ENCODE assay signal across 14 mouse cellular contexts in genomic region chr10:95525871-95526270, GRCm38 (mm10).
"Had no signal": no experiment of that assay in that cellular context is flagged by ENCODE, and none has a peak within 500 bp of the region (broad histone marks: within the 10 kb centered on the region; RNA-seq: fewer than 3 reads in every experiment).

No protein-coding gene starts in this region.

- ATAC-seq: liver, embryonic 12.5 days; midbrain, embryonic 16.5 days had no signal

- H3K4me2 ChIP-seq: liver, embryonic 12.5 days; neural tube, embryonic 12.5 days; stomach, embryonic 15.5 days had no signal

- H3K4me3 ChIP-seq: liver, embryonic 12.5 days; midbrain, embryonic 10.5 days; neural tube, embryonic 12.5 days; stomach, embryonic 15.5 days had no signal

- DNase-seq: lung, adult 2 months; lung, postnatal 10 days; lung, postnatal 4 days; midbrain, embryonic 14.5 days; right cerebral cortex, postnatal 14 days; thymus, adult 2 months; thymus, postnatal 25 days; thymus, postnatal 4 days had no signal

- H3K27ac ChIP-seq: liver, embryonic 12.5 days; liver, embryonic 14.5 days; midbrain, embryonic 10.5 days; neural tube, embryonic 12.5 days had no signal

- H3K9me3 ChIP-seq: liver, embryonic 12.5 days; stomach, embryonic 15.5 days had no signal

- H3K9ac ChIP-seq: liver, embryonic 12.5 days; liver, embryonic 14.5 days; neural tube, embryonic 12.5 days; stomach, embryonic 15.5 days had no signal

- H3K27me3 ChIP-seq: liver, embryonic 12.5 days; neural tube, embryonic 12.5 days; stomach, embryonic 15.5 days had no signal

- H3K36me3 ChIP-seq: stomach, embryonic 15.5 days had no signal
